Mouse (Mus musculus) small intestine, adult 2 months (tissue): ENCODE results near the gene Tle4.

Experiments
- CTCF ChIP-seq: fragments of 200-500 bp; IDR thresholded peaks from 2 replicates; pipeline ENCODE4 v1.5.1; 2012; ENCODE audit warnings: low read depth, mild to moderate bottlenecking, control low read depth, inconsistent platforms, low read length, moderate library complexity, mixed read lengths; ENCODE audit not compliant: insufficient replicate concordance, insufficient read length; ENCODE audit errors: extremely low read depth
- POLR2A ChIP-seq: fragments of 200-500 bp; IDR thresholded peaks from 2 replicates; pipeline ENCODE4 v1.6.1; 2012; ENCODE audit warnings: low read depth, mild to moderate bottlenecking, control low read depth, inconsistent platforms, low read length, moderate library complexity

DNA sequence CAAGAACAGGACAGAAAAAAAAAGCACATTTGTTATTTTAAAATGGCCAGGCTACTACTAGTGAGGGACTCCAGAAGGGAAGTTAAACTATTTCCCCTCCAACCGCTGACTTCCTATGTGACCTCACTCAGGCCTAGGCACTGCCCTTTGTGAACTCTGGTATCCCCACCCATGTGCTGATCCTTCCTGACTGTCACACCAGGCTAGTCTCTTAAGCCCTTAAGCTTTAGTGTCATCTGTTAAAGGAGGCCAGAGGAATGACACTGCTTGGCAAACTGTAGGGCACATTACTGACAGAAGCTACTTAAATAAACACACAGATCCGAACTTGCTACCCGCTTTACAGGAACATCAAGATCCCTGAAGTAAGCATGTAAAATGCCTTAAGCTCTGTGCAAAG lies 11.7 kb downstream of the Tle4 start:
- TF ChIP-seq CTCF, result no peak
- TF ChIP-seq POLR2A, result no peak
